Mouse (Mus musculus): ENCODE measurements around the gene Cysrt1.

GRCm38 (mm10) chr2:25210686-25211085 lies 31.6 kb downstream of the Cysrt1 start:
- TF ChIP-seq CTCF (IDR thresholded peaks at IDR 0.05; ENCODE audit: insufficient read depth, low read depth, low read length) (no peak), POLR2A (IDR thresholded peaks at IDR 0.05; ENCODE audit: insufficient read depth, low read depth, low read length) (no peak)
